Mouse (Mus musculus) CH12.LX (cell line): Measurements from ENCODE around the gene Ireb2.

Experiments used
- BHLHE40 ChIP-seq: IDR thresholded peaks from 2 replicates; pipeline ENCODE4 v1.6.1; 2011; ENCODE audit warnings: mild to moderate bottlenecking, low read depth, low read length, improper control_type of control experiment
- EP300 ChIP-seq: IDR thresholded peaks from 2 replicates; pipeline ENCODE4 v1.6.1; 2011; ENCODE audit warnings: low read length, improper control_type of control experiment
- HCFC1 ChIP-seq: IDR thresholded peaks from 2 replicates; pipeline ENCODE4 v1.6.1; 2012; ENCODE audit warnings: low read depth, mild to moderate bottlenecking, inconsistent platforms, low read length, improper control_type of control experiment
- PAX5 ChIP-seq: IDR thresholded peaks from 2 replicates; pipeline ENCODE4 v1.6.1; 2012; ENCODE audit warnings: low read length, inconsistent platforms, mixed read lengths
- POLR2A ChIP-seq: IDR thresholded peaks from 2 replicates; pipeline ENCODE4 v1.6.1; 2011; ENCODE audit warnings: low read depth, mild to moderate bottlenecking, improper control_type of control experiment, low read length
- RAD21 ChIP-seq: IDR thresholded peaks from 2 replicates; pipeline ENCODE4 v1.6.1; 2011; ENCODE audit warnings: low read depth, mild to moderate bottlenecking, low read length, improper control_type of control experiment, moderate library complexity
- UBTF ChIP-seq: IDR thresholded peaks from 2 replicates; pipeline ENCODE4 v1.6.1; 2012; ENCODE audit warnings: low read depth, mild to moderate bottlenecking, inconsistent platforms, low read length, improper control_type of control experiment, moderate library complexity

DNA sequence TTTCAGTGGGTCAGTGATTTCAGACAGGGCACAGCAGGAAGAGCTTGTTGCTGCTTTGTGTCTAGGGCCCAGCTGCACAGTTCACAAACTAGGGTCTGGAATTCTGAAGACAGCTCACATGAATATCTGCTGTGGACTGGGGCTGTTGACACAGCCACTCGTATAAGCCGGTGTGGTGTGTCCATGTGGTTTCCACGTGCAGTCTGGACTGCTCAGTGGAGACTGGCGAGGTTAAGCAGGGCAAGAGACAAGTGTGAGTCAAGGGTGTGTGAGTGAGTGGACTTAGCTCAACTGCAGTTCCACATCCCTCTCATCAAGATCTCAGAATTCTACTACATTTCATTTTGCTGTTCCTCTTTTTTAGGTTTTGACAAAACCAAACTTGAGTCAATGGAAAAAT, 28.5 kb downstream of the Ireb2 start:
- TF ChIP-seq EP300, result no peak
- no peak for TF ChIP-seq PAX5
- TF ChIP-seq RAD21, result no peak
- TF ChIP-seq BHLHE40, result no peak
- no peak for TF ChIP-seq POLR2A
- no peak for TF ChIP-seq UBTF
- TF ChIP-seq HCFC1, result no peak
